Comparison of ENCODE assay signal across 22 mouse cellular contexts in the genomic region with DNA sequence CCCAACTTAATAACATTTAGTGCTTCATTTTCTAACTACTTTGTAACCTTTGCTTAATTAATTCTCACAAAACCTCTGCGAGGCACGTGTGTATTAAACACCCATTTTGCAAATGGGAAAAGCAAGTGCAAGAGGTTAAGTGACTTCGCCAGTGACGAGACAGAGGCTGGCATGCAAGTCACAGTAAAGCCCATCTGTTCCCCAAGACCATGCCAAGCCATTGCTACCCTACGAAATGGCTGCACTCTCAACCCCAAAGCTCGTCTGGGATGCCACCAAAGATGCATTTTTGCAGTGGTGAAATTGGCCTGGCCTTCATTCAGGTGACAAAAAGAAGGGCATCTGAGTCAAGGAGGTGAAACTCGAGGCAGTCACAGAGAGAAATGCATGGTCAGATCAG.
DNase-seq lines count a peak whose midpoint lies in the region; ATAC-seq lines count a peak whose summit lies in the region.
"Had no signal": no experiment of that assay in that cellular context is flagged by ENCODE, and none has a peak within 500 bp of the region (broad histone marks: within the 10 kb centered on the region; RNA-seq: fewer than 3 reads in every experiment).

No protein-coding gene starts in this region.

- H3K4me2 ChIP-seq in heart, embryonic 11.5 days: no peak overlapping the region

- no peaks in the 10 kb centered on the region for H3K9me3 ChIP-seq in heart, embryonic 11.5 days (replicated peaks; ENCODE audit: control insufficient read depth, low read length)

- DNase-seq in cerebellum, postnatal 10 days: peak; percentile 64 to 76
- DNase-seq in cerebellum, adult 8-10 months: no peak
- DNase-seq in cerebellum, postnatal 14 days: peak; percentile 38 to 65
- DNase-seq in cerebellum, adult 18-20 months: no peak
- DNase-seq in heart, adult 11 months: peak; percentile 72
- peak; percentile 9 for DNase-seq in left cerebral cortex, postnatal 4 days
- DNase-seq in left cerebral cortex, postnatal 10 days (ENCODE audit: extremely low spot score in 1 of 2, low spot score in 2 of 2): no peak
- DNase-seq: adrenal gland, adult 2 months; adrenal gland, adult 8-10 months; adrenal gland, postnatal 10 days; adrenal gland, postnatal 14 days; adrenal gland, postnatal 25 days; adrenal gland, postnatal 36 days; B cell, adult 2 months; cerebellum, adult 11 months; cerebellum, adult 11-12 months had no signal

- no peaks in the 10 kb centered on the region for H3K36me3 ChIP-seq in heart, embryonic 11.5 days (ENCODE audit: control insufficient read depth, insufficient read depth, low read length)
- H3K36me3 ChIP-seq: G1E had no signal

- WGBS in heart, embryonic 11.5 days (ENCODE audit: insufficient replicate concordance): 76% methylated on average over 7 of the region's 7 CpGs

- H3K4me1 ChIP-seq in heart, embryonic 11.5 days (ENCODE audit: control insufficient read depth, insufficient read depth, low read length): no peaks in the 10 kb centered on the region

- H3K27ac ChIP-seq in heart, embryonic 11.5 days (ENCODE audit: low read depth, low read length): no peak overlapping the region

- ATAC-seq in heart, embryonic 11.5 days (replicated peaks; ENCODE audit: insufficient number of reproducible peaks, low FRiP score, low TSS enrichment): no peak
- ATAC-seq: activated CD4-positive, CD25-positive, alpha-beta regulatory T cell, adult 4 months; CD4-positive, CD25-positive, alpha-beta regulatory T cell, adult 4 months; Patski had no signal

- no peak overlapping the region for H3K9ac ChIP-seq in heart, embryonic 11.5 days (ENCODE audit: low read depth, low read length)

- H3K27me3 ChIP-seq in heart, embryonic 11.5 days (ENCODE audit: control insufficient read depth, insufficient read depth, low read length): no peaks in the 10 kb centered on the region
- H3K27me3 ChIP-seq: CH12.LX, Patski had no signal

- intact Hi-C loops in left cerebral cortex, postnatal 4 days (cut with DNase I): no loop called here
- intact Hi-C loops in left cerebral cortex, postnatal 10 days (cut with DNase I): no loop called here

- no peak overlapping the region for H3K4me3 ChIP-seq in heart, embryonic 11.5 days (ENCODE audit: low read depth, low read length)

Comparison
In these comparisons a context has a peak if more than half of its experiments do, and no peak if none do; other contexts are left out.
1. DNase-seq: peak in cerebellum, postnatal 10 days (2 of 2), cerebellum, postnatal 14 days (2 of 2), heart, adult 11 months (single experiment) and left cerebral cortex, postnatal 4 days (single experiment); none in cerebellum, adult 8-10 months (single experiment), cerebellum, adult 18-20 months (0 of 2) and left cerebral cortex, postnatal 10 days (0 of 2).